Mouse (Mus musculus) neutrophil, adult 65 days (primary cell): ENCODE measurements around the gene Gm9745. TPM values are rescaled to one million over a fixed set of nuclear protein-coding genes. Genes with fewer than 3 reads are reported as not detected.

Source experiments
- total RNA-seq: library from RNA; stranded (reverse); gene quantifications from 2 replicates; pipeline ENCODE4 v1.2.4, GENCODE M21; 2023

Gene Gm9745
- total RNA-seq: not detected in 2 replicates

GRCm38 (mm10) chr13:8948131-8948530 lies at the start of gene Gm9745:
Gene Gm9745 (minus strand): TSS chr13:8948231.

GRCm38 (mm10) chr13:8995990-8996786 lies 48.2 kb upstream of the Gm9745 start, which contains the start of gene Gtpbp4:
Gene Gtpbp4 (minus strand): TSS chr13:8996083.

GRCm38 (mm10) chr13:8952563-8952962 lies 4.5 kb upstream of the Gm9745 start, which contains the start of gene Idi2:
Gene Idi2 (plus strand): TSS chr13:8952863.

Other genes starting within 250 kb of the Gm9745 start
- gene Wdr37, start 76.3 kb downstream of the Gm9745 start, total RNA-seq: 44.9 and 73.8 TPM in 2 replicates
- 7.3 and 9.4 TPM in 2 replicates for gene Idi1, start 62.7 kb downstream of the Gm9745 start, total RNA-seq
- not detected in 2 replicates for gene Idi2, start 4.6 kb upstream of the Gm9745 start, total RNA-seq
- 22.2 and 30.9 TPM in 2 replicates for gene Gtpbp4, start 47.9 kb upstream of the Gm9745 start, total RNA-seq
- 94.9 and 111 TPM in 2 replicates for gene Larp4b, start 145.7 kb upstream of the Gm9745 start, total RNA-seq